Mouse (Mus musculus): ENCODE data around the gene Vmn2r44. TPM values are rescaled to one million over a fixed set of nuclear protein-coding genes. Genes with fewer than 3 reads are reported as not detected.
"Not testable (repeated sequence)": the region's sequence is repeated elsewhere in the genome, so short reads cannot be mapped to it uniquely, and the experiment has no call there.

Vmn2r44 gene
- not detected for total RNA-seq (2022)

DNA sequence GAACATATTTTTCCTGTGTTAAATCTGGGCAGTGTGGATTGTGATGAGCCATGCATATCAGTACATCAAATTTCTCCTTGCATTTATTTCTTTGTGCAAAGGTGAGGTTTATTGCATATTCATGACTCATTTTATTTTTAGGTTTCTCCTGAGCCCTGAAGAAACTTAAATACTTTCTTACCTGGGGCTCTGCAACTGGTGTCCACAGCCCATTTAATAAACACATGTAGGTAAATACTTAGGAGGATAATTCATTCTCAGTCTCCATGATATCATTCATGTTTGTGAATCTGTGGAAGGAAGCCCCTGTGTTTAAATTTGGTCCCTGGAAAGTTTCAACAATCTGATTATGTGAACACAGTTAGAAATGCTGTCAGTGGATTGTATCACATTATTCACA lies at the start of gene Vmn2r44:
Vmn2r44 (minus strand) TSS at position 101 of the 400 bp plus-strand sequence.
- DNase-seq (ENCODE audit: low spot score in 2 of 2) = not testable (repeated sequence)

- not testable (repeated sequence) for DNase-seq (ENCODE audit: low spot score in 2 of 2)
These were observed 25.3 kb downstream of the Vmn2r44 start for GRCm38 (mm10) chr7:8357879-8358278.

Other genes starting within 250 kb of the Vmn2r44 start
- not detected for gene Vmn2r41, start 221.7 kb downstream of the Vmn2r44 start, total RNA-seq (2022)
- gene Vmn2r42, start 183.0 kb downstream of the Vmn2r44 start, total RNA-seq (2022) = not detected
- gene Vmn2r43, start 122.7 kb downstream of the Vmn2r44 start, total RNA-seq (2022) = not detected
- not detected for gene Vmn2r45, start 105.7 kb upstream of the Vmn2r44 start, total RNA-seq (2022)

Measured in layer of hippocampus, adult 8-10 months (tissue).